Mouse (Mus musculus) olfactory bulb, adult 2 months (tissue): ENCODE measurements around the gene Col12a1.

Experiments
- CTCF ChIP-seq: fragments of 200-500 bp; IDR thresholded peaks from 2 replicates; pipeline ENCODE4 v1.5.1; 2012; ENCODE audit warnings: low read depth, mild to moderate bottlenecking, low read length, moderate library complexity; ENCODE audit not compliant: insufficient read depth
- POLR2A ChIP-seq: fragments of 200-500 bp; IDR thresholded peaks from 2 replicates; pipeline ENCODE4 v1.6.1; 2012; ENCODE audit warnings: mild to moderate bottlenecking, low read depth, low read length, moderate library complexity; ENCODE audit not compliant: insufficient read depth

DNA sequence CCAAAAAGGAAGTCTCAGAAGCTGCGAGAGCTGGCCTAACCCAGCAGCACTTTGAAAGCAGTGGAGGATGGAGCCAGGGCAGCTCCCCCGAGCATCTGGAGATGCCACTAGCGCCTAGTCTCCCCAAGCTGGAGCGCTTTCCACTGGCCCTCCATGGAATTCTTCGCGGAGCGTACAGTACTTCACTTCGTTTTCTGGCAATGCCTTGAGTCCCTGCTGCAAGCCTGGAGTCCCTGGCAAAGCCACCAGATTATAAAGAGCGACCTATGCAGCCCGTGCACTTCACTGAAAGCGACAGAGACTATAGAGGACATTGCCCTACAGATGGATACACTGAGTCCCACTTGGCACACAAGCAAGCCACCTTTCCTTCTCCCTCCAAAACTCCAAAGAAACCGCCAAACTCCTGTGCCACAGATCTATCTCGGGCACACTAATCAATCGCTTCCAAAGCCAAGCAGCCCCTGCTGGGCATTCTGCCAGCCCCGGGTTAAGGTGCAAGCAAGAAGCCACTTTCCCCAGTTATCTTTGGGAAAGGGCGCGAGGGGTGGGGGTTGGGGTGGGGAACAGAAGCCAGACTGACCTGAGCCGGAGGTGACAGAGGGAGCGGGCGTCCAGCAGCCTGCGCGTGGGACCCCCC lies 675 bp downstream of the Col12a1 start:
- TF ChIP-seq POLR2A (no peak), CTCF (no peak)
